Mouse (Mus musculus) heart, postnatal 10 days (tissue): Measurements from ENCODE around the gene Cbx7. TPM values are rescaled to one million over a fixed set of nuclear protein-coding genes. Genes with fewer than 3 reads are reported as not detected.
"Not testable (repeated sequence)": the region's sequence is repeated elsewhere in the genome, so short reads cannot be mapped to it uniquely, and the experiment has no call there.

ENCODE experiments used
- DNase-seq, 2 experiments: peaks; one replicate each; pipeline ENCODE4 v3.0.0; 2021
- intact Hi-C: fragments of 180-260 bp; cut with DNase I; formaldehyde crosslinking; loops from one replicate; pipeline ENCODE4 v1.15.1; 2025
- total RNA-seq, 2 experiments: library from RNA; stranded (reverse); gene quantifications; 2 replicates each; pipeline ENCODE4 v1.2.3; 2021

The Cbx7 gene
- total RNA-seq, 2 experiments from 2014 or later, result 3.0 to 3.8 TPM

- DNase-seq, result no peak
- intact Hi-C loops, result no loop called here
Observed at GRCm38 (mm10) chr15:79933052-79933669, 37.8 kb downstream of the Cbx7 start.

DNA sequence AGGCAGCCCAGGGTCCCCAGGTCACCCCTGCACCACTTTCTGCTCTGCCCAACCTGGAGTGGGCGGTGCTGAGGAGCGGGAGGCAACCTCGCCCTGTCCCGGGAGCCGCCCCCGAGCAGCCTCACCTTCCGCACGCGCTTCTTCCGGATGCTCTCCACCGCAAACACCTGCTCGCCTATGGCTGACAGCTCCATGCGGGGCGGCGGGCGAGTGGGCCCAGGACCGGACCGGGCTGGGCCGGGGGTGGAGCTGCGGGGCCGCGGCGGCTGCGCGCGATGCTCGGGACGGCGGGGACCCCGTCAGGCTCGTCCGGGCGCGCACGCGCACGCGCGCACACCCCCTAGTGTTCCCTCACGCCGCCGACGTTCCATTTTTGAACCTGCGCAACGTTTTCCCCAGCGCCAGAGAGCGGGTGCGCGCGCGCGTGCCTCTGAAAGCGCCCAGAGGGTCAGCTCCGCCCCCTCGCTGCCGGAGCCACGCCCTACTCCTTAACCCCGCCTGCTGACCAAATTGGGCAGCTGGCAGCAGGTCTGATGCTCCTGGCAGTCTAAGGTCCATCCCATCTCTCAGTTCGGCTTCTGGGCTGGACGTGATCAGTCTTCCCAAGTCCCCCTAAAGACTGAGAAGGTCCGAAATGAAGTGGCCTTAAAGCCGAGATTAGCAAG, 38.5 kb downstream of the Cbx7 start:
- intact Hi-C loops, result no loop called here
- peak; percentile 88 to 90 for DNase-seq

DNA sequence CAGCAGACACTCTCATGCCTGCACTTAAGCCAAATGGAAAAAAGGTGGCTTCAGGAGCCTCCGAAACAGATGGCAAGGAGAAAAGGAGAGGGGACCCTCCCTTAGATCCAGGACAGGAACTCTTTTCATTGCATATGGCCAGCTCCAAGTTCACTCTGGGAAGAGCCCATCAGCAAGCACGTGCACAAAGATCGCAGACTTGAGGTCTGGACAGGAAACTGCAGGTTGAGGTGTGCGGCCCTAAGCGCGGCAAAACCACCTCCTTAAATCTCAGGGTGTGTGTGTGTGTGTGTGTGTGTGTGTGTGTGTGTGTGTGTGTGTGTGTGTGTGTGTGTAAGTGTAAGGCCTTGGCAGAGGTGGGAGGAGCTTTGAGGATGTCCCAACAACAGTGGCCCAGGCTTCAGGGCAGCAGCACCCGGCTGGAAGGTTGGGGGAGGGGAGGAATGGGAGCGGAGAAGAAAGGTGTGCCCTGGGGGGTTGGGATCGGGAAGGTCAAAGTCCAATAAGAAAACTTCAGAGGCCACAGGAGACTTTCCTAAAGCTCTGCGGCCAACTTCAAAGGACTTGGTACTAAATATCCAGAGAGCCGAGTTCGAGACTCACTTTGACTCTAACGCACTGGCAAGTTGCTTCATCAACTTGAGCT, 39.3 kb downstream of the Cbx7 start:
- no peak for DNase-seq
- intact Hi-C loops, result no loop called here

DNA sequence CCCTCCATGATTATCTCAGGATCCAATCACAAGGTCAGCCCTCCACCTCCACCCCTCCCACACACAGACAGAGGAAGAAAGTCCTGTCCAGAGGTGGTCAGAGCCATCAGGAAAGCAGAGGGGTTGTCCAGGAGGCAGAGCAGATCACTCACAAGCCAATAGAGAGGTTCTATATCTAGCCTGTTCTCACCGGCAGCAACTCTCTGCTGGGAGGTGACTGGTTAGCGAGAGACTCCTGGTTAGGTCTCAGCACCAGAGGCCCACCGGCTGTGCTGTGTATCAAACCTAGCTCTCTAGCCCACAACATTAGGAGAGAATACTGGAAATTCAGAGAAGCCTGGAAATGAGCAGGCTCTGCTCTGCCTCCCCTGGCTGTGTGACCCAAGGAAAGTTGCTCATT, 41.2 kb downstream of the Cbx7 start:
- intact Hi-C loops, result loop anchor here (5.0 kb wide), 1 partner anchor 97 kb away; the partner anchor contains the start of genes Cbx6 and Npcd
- no peak for DNase-seq

- intact Hi-C loops, result loop anchor here (5.0 kb wide), 1 partner anchor 96 kb away; the partner anchor contains the start of genes Cbx6 and Npcd
- DNase-seq, result no peak
Observed at GRCm38 (mm10) chr15:79928736-79929135, 42.2 kb downstream of the Cbx7 start.

DNA sequence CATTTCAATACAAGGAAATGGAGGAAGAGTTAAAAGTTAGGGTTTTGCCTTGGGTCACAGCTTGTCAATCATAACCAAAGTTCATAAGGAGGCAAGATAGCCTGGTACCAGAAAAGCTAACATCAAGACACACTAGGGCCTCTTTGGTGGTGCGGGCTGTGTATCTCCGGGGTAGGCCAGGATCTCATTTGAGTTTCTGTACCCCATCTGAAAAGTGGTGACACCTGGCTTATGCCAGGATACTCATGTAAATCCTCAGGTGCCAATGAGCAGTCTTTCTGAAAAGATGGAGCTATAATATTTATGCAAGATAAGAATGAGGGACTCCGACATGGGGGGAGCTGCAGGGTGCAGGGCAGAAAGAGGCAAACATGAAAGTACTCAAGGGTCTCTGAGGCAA, 42.6 kb downstream of the Cbx7 start:
- intact Hi-C loops, result loop anchor here (5.0 kb wide), 1 partner anchor 96 kb away; the partner anchor contains the start of genes Cbx6 and Npcd
- no peak for DNase-seq

- intact Hi-C loops, result loop anchor here (5.0 kb wide), 1 partner anchor 95 kb away; the partner anchor contains the start of genes Cbx6 and Npcd
- DNase-seq, result peak; percentile 94 to 95
Observed at GRCm38 (mm10) chr15:79927637-79928122, 43.2 kb downstream of the Cbx7 start.

DNA sequence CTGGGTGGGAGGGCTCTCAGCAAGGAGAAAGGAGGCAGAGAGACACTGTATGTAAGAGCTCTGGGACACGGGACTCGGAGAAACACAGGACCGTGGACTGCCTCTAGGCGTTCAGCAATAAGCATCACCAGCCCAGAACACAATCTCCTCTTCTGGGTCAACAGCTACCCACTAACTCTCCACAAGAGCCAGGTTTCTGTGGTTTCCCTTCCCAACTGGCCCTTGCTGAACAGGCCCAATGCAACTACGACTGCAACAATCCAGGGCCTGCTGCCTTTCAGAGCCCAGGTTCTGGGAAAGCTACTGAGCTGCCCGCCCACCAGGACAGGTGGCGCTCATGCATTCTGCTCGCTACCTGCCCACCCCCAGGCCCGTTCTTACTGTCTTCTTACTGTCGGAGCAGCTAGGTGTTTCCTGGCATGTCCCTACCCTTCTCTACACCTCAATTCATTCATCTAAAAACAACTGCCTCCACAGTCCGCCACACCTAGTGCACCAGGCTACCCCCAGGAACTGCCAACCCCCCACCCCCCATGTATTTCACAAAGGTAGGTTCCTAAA, 44.0 kb downstream of the Cbx7 start:
- DNase-seq, result no peak
- intact Hi-C loops, result loop anchor here (5.0 kb wide), 1 partner anchor 95 kb away; the partner anchor contains the start of genes Cbx6 and Npcd

GRCm38 (mm10) chr15:79919787-79920186, 51.1 kb downstream of the Cbx7 start:
- intact Hi-C loops, result loop anchor here (10.0 kb wide), 1 partner anchor 165 kb away; no protein-coding TSS in a partner anchor
- no peak for DNase-seq

GRCm38 (mm10) chr15:79918485-79918884, 52.4 kb downstream of the Cbx7 start:
- no peak for DNase-seq
- intact Hi-C loops, result loop anchor here (10.0 kb wide), 1 partner anchor 164 kb away; no protein-coding TSS in a partner anchor

DNA sequence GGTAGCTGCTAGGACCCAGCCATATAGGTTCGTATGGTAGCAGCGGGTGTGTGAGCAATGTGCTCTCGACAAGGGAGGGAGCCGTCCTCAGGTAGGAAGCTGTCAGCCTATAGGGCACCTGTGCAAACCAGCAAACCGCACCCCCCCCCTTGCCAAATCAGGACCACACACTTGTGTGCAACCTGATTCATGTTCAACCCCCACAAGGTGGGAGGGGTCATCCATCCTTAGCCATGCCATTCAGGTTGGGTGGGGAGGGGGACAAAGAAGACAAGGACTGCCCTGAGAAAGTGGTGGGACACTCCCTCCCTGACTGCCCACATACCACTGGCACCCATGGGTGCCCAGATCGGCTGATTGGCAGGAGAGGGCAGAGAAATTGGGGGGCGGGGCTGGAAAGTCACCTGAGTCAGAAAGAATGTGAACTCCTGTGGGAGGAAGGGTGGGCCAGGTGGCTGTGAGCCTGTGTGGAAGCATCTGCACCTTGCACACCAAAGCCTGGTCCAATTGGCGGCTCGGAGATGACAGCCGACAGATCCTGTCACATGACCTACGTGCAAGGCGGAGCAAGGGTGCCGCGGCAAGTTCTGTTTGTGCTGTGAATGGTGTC, 53.7 kb downstream of the Cbx7 start:
- intact Hi-C loops, result loop anchor here (10.0 kb wide), 1 partner anchor 162 kb away; no protein-coding TSS in a partner anchor
- DNase-seq, result no peak

DNA sequence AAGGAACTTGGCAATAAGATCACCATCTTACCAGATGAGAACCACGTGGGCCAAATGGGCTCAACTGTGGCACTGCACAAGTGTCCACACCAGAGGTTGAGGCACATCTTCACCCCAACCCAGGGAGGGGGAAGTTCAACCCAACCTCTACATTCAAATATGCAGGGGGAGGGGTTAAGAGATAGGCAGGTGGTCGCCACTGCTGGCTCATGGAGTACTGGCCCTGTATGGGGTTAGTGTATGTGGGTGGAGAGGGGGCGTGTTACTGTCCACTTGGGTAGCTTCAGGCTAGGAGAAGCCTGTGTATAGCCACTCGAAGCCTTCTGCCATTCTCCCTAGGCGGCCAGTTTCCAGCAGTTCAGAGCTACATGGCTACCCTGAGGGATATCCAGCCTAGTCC, 54.8 kb downstream of the Cbx7 start:
- no peak for DNase-seq
- intact Hi-C loops, result loop anchor here (10.0 kb wide), 1 partner anchor 161 kb away; no protein-coding TSS in a partner anchor

GRCm38 (mm10) chr15:79914357-79914756, 56.6 kb downstream of the Cbx7 start:
- intact Hi-C loops, result loop anchor here (10.0 kb wide), 1 partner anchor 160 kb away; no protein-coding TSS in a partner anchor
- no peak for DNase-seq

DNA sequence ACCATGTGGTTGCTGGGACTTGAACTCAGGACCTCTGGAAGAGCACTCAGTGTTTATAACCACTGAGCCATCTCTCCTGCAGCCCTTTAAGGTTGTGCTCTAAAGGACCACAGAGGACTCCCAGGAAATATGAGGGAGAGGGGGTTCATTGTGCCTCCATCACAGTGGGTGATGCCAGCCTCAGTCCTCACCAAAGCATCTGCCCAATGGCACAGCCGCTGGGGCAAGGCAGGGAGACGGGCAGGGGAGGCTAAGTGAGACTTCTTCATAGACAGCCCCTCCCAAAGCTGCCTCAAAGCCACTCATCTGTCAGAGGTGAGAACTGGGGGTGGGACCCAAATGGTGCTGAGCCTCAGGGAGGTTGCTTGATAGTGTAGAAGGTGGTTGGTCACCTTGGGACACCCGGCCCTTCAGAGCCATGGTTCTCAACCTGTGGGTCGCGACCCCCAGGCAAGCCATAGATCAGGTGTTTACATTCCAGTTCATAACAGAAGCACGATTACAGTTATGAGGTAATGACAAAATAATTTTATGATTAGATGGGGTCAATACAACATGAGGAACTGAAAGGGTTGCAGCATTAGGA, 57.1 kb downstream of the Cbx7 start:
- intact Hi-C loops, result loop anchor here (10.0 kb wide), 1 partner anchor 159 kb away; no protein-coding TSS in a partner anchor
- DNase-seq, result no peak

- DNase-seq, result no peak
- intact Hi-C loops, result loop anchor here (10.0 kb wide), 1 partner anchor 157 kb away; no protein-coding TSS in a partner anchor
Observed at GRCm38 (mm10) chr15:79911339-79911738, 59.6 kb downstream of the Cbx7 start.

DNA sequence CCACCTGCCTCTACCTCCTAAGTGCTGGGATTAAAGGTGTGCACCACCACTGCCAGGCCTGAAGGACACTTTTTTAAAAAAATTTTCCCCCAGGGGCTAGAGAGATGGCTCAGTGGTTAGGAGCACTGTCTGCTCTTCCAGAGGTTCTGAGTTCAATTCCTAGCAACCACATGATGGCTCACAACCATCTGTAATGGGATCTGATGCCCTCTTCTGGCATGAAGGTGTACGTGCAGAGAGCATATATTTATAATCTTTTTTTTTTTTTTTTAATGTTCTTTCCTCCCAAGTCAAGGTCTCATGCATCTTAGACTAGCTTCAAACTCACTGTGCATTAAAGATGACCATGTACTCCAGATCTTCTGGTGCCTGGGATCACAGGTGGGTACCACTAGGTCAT, 60.1 kb downstream of the Cbx7 start:
- intact Hi-C loops, result loop anchor here (10.0 kb wide), 1 partner anchor 156 kb away; no protein-coding TSS in a partner anchor
- DNase-seq, result not testable (repeated sequence)

- intact Hi-C loops, DNase-seq: not testable (repeated sequence)
Observed at GRCm38 (mm10) chr15:79909006-79909405, 61.9 kb downstream of the Cbx7 start.

DNA sequence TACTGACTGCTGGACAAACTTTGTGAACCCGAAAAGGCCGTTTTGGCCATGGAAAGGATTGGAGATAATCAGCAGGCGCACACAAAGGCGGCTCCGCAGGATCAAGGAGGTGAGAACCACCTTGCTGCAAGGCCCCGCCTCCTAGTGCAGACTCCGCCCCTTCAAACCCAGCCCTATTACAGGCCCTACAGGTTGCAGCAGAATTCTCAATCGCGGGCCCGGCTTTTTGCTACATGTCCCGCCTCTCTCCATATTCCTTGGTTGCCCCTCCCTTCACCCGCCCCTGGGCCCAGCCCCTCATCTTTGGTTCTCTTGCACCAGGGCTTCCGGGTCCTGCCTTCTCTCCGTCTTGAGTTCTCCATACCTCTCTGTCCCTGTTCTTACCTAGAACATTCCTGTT, 64.1 kb downstream of the Cbx7 start:
- intact Hi-C loops, result no loop called here
- no peak for DNase-seq

GRCm38 (mm10) chr15:79905211-79905610, 65.7 kb downstream of the Cbx7 start:
- DNase-seq, result no peak
- intact Hi-C loops, result no loop called here

DNA sequence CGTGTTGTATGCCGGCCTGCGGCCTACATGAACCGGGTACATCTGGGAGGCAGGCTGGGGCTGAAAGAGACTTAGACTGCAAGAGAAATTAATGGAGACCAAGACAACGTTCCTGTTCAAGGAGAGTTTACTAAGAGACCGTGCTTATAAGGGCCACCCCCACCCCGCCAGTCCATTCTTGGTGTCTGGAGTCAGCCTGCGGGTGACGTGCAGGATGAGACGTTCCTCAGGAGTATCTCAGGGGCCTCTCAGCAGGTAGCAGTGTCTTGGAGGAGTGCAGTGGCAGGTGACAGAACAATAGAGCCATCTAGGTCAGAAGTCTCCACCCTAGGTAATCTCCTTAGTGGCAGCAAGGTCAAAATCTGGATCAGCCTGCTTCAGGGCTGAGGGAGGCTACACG, 66.2 kb downstream of the Cbx7 start:
- intact Hi-C loops, DNase-seq: not testable (repeated sequence)
